Mouse (Mus musculus) neural tube, embryonic 13.5 days (tissue): ENCODE measurements around the gene Naip1. TPM values are rescaled to one million over a fixed set of nuclear protein-coding genes. Genes with fewer than 3 reads are reported as not detected.
"Not testable (repeated sequence)": the region's sequence is repeated elsewhere in the genome, so short reads cannot be mapped to it uniquely, and the experiment has no call there.

Source experiments
- ATAC-seq: fragments of 200-750 bp; cut with Nextera tagmentation; 2 replicates; pipeline ENCODE4 v1.8.0; 2017; ENCODE audit warnings: low read depth, mild to moderate bottlenecking, moderate TSS enrichment, moderate library complexity
- H3K27ac ChIP-seq: fragments of 300-500 bp; sonication (generic); replicated peaks from 2 replicates; pipeline ENCODE4 v1.5.1; 2015; ENCODE audit warnings: moderate library complexity, mild to moderate bottlenecking, inconsistent platforms
- H3K27me3 ChIP-seq: fragments of 300-500 bp; sonication (generic); 2 replicates; pipeline ENCODE4 v1.6.1; 2015; ENCODE audit warnings: mild to moderate bottlenecking, inconsistent platforms
- H3K36me3 ChIP-seq: fragments of 300-500 bp; sonication (generic); 2 replicates; pipeline ENCODE4 v1.6.1; 2015; ENCODE audit warnings: mild to moderate bottlenecking, inconsistent platforms
- H3K4me1 ChIP-seq: fragments of 300-500 bp; sonication (generic); replicated peaks from 2 replicates; pipeline ENCODE4 v1.6.1; 2015; ENCODE audit warnings: inconsistent platforms
- H3K4me2 ChIP-seq: fragments of 300-500 bp; sonication (generic); 2 replicates; pipeline ENCODE4 v1.6.1; 2015; ENCODE audit warnings: inconsistent platforms, mild to moderate bottlenecking, moderate library complexity
- H3K4me3 ChIP-seq: fragments of 300-500 bp; sonication (generic); 2 replicates; pipeline ENCODE4 v1.5.1; 2015; ENCODE audit warnings: mild to moderate bottlenecking, inconsistent platforms
- H3K9ac ChIP-seq: fragments of 300-500 bp; sonication (generic); 2 replicates; pipeline ENCODE4 v1.6.1; 2015; ENCODE audit warnings: moderate library complexity, mild to moderate bottlenecking, inconsistent platforms
- H3K9me3 ChIP-seq: fragments of 300-500 bp; sonication (generic); 2 replicates; pipeline ENCODE4 v1.6.1; 2016; ENCODE audit warnings: inconsistent platforms
- WGBS: fragments of 180-500 bp; shearing (Covaris S2); methylation state at CpG from one replicate; pipeline ENCODE4 v1.1.7; 2015; 5-methylcytosine and 5-hydroxymethylcytosine counted together
- polyA plus RNA-seq: library from polyadenylated mRNA; unstranded; fragments of >200 nt; fragmentation: Nextera tagmentation; extraction: Ambion mirVana; gene quantifications from 2 replicates; pipeline ENCODE4 v1.2.1, GENCODE M21; 2015

Naip1 gene
- 0.10 and 0.15 TPM in 2 replicates for polyA plus RNA-seq

GRCm38 (mm10) chr13:100452415-100453127 is at the start of gene Naip1:
TSS of gene Naip1 (minus strand) at chr13:100452869.
- H3K27me3 ChIP-seq, H3K36me3 ChIP-seq, H3K27ac ChIP-seq, H3K4me3 ChIP-seq, H3K4me2 ChIP-seq, H3K9me3 ChIP-seq, H3K4me1 ChIP-seq, ATAC-seq, H3K9ac ChIP-seq: not testable (repeated sequence)
- WGBS = 80% methylated on average over 8 of the region's 8 CpGs

- not testable (repeated sequence) for H3K4me3 ChIP-seq, ATAC-seq, H3K4me2 ChIP-seq, H3K9ac ChIP-seq, H3K4me1 ChIP-seq, H3K27me3 ChIP-seq, H3K27ac ChIP-seq, H3K9me3 ChIP-seq, H3K36me3 ChIP-seq
These were observed 47.0 kb upstream of the Naip1 start for GRCm38 (mm10) chr13:100499625-100500024.

DNA sequence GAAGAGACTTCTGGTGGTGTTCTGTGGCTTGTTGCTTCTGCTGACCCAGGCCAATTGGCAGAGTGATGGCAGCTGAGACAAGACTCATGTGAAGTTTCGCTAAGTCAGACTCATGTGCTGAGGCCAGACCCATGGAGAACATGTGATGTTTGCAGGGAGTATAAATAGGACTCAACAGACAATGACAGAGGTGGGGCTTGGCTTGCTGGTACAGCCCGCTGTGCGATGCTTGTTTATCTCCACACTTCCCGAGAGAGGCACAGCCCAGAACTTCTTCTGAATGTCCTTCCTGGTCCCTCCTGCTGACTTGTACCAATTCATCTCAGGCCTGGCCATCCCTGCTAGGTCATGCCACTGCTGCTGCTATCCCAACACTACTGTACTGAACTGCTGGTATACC is 42.7 kb upstream of the Naip1 start:
- no peaks in the 10 kb centered on the region for H3K9me3 ChIP-seq
- no peaks in the 10 kb centered on the region for H3K27me3 ChIP-seq
- 84% methylated on average over 4 of the region's 4 CpGs for WGBS
- no peaks in the 10 kb centered on the region for H3K36me3 ChIP-seq
- peaks cover 15% of the 10 kb centered on the region for H3K4me1 ChIP-seq
- H3K4me3 ChIP-seq = no peak overlapping the region
- H3K9ac ChIP-seq = no peak overlapping the region
- no peak overlapping the region for H3K4me2 ChIP-seq
- ATAC-seq = no peak
- no peak overlapping the region for H3K27ac ChIP-seq

DNA sequence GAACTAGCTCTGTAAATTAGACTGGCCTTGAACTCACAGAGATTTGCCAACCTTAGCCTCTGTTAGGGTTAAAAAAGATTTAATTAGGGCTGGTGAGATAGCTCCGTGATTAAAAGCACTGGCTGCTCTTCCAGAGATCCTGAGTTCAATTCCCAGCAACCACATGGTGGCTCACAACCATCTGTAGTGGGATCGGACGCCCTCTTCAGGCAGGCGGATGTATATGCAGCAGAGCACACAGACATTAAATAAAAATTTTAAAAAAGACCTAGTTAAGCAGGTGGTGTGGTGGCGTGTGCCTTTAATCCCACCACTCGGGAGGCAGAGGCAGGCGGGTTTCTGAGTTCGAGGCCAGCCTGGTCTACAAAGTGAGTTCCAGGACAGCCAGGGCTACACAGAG is 41.7 kb upstream of the Naip1 start:
- H3K27me3 ChIP-seq, ATAC-seq, H3K9ac ChIP-seq, H3K27ac ChIP-seq, H3K4me2 ChIP-seq, H3K4me3 ChIP-seq, H3K36me3 ChIP-seq, H3K9me3 ChIP-seq: not testable (repeated sequence)
- WGBS = 69% methylated on average over 8 of the region's 8 CpGs
- H3K4me1 ChIP-seq = peaks cover 15% of the 10 kb centered on the region

- WGBS = 75% methylated on average over 8 of the region's 8 CpGs
These were observed 40.6 kb upstream of the Naip1 start for GRCm38 (mm10) chr13:100493313-100493712.

DNA sequence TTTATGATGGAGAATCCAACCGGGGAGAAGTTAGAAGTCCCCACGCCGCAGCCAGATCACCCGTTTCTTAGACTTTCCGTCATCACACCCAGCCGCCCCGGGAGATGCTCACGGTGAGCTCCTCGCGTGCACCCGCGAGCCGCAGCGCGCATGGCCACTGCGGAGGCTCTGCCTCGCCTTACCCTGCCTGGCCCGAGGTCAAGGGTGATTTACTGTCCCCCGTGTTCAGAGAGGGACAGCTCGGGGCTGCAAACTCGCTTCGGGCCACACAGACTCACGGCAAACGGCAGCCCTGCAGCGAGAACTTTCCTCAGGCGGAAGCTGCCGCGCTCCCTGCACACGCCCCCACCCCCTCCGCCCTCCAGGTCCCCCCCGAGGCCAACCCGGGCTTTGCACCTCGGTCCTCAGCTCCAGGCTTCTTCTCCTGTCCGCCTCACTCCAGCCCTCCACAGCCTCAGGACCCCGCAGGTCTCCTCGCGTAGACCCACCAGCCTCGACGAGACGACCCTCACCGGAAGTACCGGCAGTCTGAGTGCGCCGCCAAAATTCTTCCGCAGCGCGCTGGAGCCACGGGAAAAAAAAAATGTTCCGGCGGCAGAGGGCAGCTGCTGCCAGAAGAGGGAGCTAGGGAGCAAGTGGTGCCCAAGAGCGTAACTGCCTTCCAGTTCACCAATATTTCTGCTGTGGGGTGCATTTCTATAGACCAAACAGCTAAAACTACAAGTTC is 39.6 kb upstream of the Naip1 start, which contains the start of gene Gtf2h2:
Gene Gtf2h2 (minus strand): TSS at position 519 of the 727 bp plus-strand sequence.
- ATAC-seq = peak; percentile 94
- peak within 1 kb of the TSS; percentile 95 for H3K4me3 ChIP-seq
- H3K4me1 ChIP-seq = peaks cover 15% of the 10 kb centered on the region
- H3K4me2 ChIP-seq = peak within 1 kb of the TSS; percentile 84
- H3K27ac ChIP-seq = peak within 1 kb of the TSS; percentile 90
- no peaks in the 10 kb centered on the region for H3K27me3 ChIP-seq
- H3K9me3 ChIP-seq = no peaks in the 10 kb centered on the region
- under 1% methylated on average over 50 of the region's 51 CpGs for WGBS
- H3K36me3 ChIP-seq = peaks cover 16% of the 10 kb centered on the region
- H3K9ac ChIP-seq = peak within 1 kb of the TSS; percentile 91

More at GRCm38 (mm10) chr13:100493313-100493712, 40.6 kb upstream of the Naip1 start:
- no peak overlapping the region for H3K9ac ChIP-seq
- no peak overlapping the region for H3K4me2 ChIP-seq
- no peaks in the 10 kb centered on the region for H3K27me3 ChIP-seq
- H3K36me3 ChIP-seq = peaks cover 5% of the 10 kb centered on the region
- H3K4me3 ChIP-seq = no peak overlapping the region
- peaks cover 15% of the 10 kb centered on the region for H3K4me1 ChIP-seq
- H3K27ac ChIP-seq = no peak overlapping the region
- no peak; the same call in 1 of the 2 replicates for ATAC-seq
- H3K9me3 ChIP-seq = no peaks in the 10 kb centered on the region

DNA sequence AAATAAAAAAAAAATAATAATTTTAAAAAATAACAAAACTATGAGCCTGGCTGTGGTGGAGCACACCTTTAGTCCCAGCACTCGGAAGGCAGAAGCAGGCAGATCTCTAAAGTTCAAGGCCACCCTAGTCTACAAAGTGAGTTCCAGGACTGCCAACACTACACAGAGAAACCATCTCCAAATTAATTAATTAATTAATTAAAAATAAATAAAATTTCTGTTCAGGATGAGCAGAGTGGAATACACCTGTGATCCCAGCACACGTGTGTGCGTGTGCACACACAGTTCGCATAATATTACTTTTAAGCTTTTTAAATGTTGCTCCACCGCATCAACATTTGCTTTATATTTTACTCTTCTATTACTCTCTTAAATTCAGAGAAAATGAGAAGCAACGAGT is 39.0 kb upstream of the Naip1 start:
- Histone ChIP-seq H3K27ac (peak overlapping the region; percentile 90), H3K36me3 (peaks cover 22% of the 10 kb centered on the region), H3K27me3 (no peaks in the 10 kb centered on the region), H3K4me1 (peaks cover 15% of the 10 kb centered on the region), H3K9ac (peak overlapping the region; percentile 91), H3K4me3 (peak overlapping the region; percentile 95), H3K4me2 (peak overlapping the region; percentile 84), H3K9me3 (no peaks in the 10 kb centered on the region)
- WGBS = 15% methylated on average over 6 of the region's 6 CpGs
- ATAC-seq = peak; percentile 6; the same call in 1 of the 2 replicates

DNA sequence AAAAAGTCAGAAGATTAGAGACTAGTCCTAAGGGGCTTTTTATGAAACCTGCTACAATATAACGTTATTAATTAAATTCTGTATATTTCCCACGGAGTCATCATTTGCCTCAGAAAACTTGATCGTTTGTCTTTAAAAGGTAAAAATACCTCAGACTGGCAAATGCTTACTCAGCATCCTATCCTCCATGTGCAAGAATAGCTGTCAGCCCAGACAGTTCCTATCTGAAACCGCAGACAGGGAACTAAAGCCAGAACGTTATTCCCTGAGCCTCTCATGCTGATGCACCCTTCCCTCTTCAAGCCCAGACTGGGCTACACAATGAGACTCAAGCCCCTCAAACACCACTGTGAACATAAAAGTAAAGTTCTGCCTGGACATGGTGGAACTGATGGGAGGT is 37.8 kb upstream of the Naip1 start:
- WGBS = 89% methylated on average over 5 of the region's 5 CpGs

DNA sequence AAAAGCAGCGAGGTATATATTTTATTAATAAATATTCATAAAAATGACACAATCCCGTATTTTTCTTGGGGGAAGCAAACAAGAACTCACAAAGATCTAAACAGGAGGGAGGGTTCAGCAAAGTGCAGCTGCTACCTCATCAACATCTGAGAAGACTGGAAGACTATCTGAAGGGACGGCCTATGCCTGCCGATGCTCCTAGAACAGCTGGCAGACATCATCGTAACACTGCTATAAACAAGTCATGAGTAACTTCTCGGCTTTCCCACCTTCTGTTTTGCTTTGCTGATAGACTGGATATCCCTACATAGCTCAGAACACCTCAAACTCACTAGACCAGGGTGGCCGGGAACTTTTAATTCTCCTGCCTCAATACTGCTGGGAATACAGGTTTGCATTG is 30.9 kb upstream of the Naip1 start:
- H3K9ac ChIP-seq = no peak overlapping the region
- H3K36me3 ChIP-seq = peaks cover 65% of the 10 kb centered on the region
- H3K9me3 ChIP-seq = no peaks in the 10 kb centered on the region
- no peaks in the 10 kb centered on the region for H3K27me3 ChIP-seq
- WGBS = 92% methylated on average over 7 of the region's 7 CpGs
- H3K27ac ChIP-seq = no peak overlapping the region
- no peak overlapping the region for H3K4me2 ChIP-seq
- H3K4me3 ChIP-seq = no peak overlapping the region
- H3K4me1 ChIP-seq = no peaks in the 10 kb centered on the region
- ATAC-seq = no peak

More for the DNA sequence above, 37.8 kb upstream of the Naip1 start:
- Histone ChIP-seq H3K36me3 (peaks cover 27% of the 10 kb centered on the region), H3K4me1 (peaks cover 15% of the 10 kb centered on the region), H3K9me3 (no peaks in the 10 kb centered on the region), H3K9ac (no peak overlapping the region), H3K27me3 (no peaks in the 10 kb centered on the region), H3K4me3 (no peak overlapping the region), H3K4me2 (no peak overlapping the region), H3K27ac (no peak overlapping the region)
- ATAC-seq = no peak

GRCm38 (mm10) chr13:100463527-100464222 is 11.0 kb upstream of the Naip1 start:
- Histone ChIP-seq H3K9me3 (peaks cover 16% of the 10 kb centered on the region), H3K27me3 (no peaks in the 10 kb centered on the region), H3K4me1 (no peaks in the 10 kb centered on the region), H3K27ac (no peak overlapping the region), H3K9ac (no peak overlapping the region), H3K4me2 (no peak overlapping the region), H3K36me3 (peaks cover 72% of the 10 kb centered on the region), H3K4me3 (no peak overlapping the region)
- 97% methylated on average over 2 of the region's 2 CpGs for WGBS
- ATAC-seq = no peak

DNA sequence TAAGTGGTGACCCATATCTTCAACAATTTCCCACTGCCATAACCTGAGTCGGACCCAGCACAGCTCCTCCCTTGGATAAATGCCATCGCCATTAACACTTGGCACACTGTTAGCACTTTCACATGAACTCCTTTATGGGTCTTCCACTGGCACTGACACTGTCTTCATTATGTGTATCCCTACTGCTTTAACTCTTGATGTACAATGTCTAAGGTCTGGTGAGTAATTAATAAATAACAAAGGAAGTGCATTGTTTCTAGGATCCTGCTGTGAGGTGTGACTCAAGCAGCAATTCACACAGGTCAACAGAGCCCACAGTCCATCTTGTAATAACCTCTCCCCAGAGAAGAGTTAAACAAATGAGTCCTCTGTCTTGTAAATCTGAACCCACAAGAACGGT is 8.7 kb upstream of the Naip1 start:
- Histone ChIP-seq H3K4me3 (no peak overlapping the region), H3K27me3 (no peaks in the 10 kb centered on the region), H3K9me3 (no peaks in the 10 kb centered on the region), H3K27ac (no peak overlapping the region), H3K4me2 (no peak overlapping the region), H3K9ac (no peak overlapping the region), H3K4me1 (no peaks in the 10 kb centered on the region), H3K36me3 (peaks cover 51% of the 10 kb centered on the region)
- 65% methylated on average over 3 of the region's 3 CpGs for WGBS
- no peak for ATAC-seq

- no peak overlapping the region for H3K4me2 ChIP-seq
- no peak overlapping the region for H3K27ac ChIP-seq
- no peaks in the 10 kb centered on the region for H3K4me1 ChIP-seq
- H3K36me3 ChIP-seq = no peaks in the 10 kb centered on the region
- 86% methylated on average over 1 of the region's 1 CpGs for WGBS
- H3K4me3 ChIP-seq = no peak overlapping the region
- no peak for ATAC-seq
- H3K9me3 ChIP-seq = no peaks in the 10 kb centered on the region
- H3K9ac ChIP-seq = no peak overlapping the region
- no peaks in the 10 kb centered on the region for H3K27me3 ChIP-seq
These were observed 3.2 kb downstream of the Naip1 start for GRCm38 (mm10) chr13:100449495-100449894.
